Mouse (Mus musculus) CD4-positive naive resting alpha-beta T cell, adult 76 days (primary cell): ENCODE results near the gene Rnf31. TPM values are rescaled to one million over a fixed set of nuclear protein-coding genes. Genes with fewer than 3 reads are reported as not detected.

Source experiments
- total RNA-seq: library from RNA; stranded (reverse); gene quantifications from one replicate; pipeline ENCODE4 v1.2.4, GENCODE M21; 2023

Rnf31 gene
- 55.8 TPM for total RNA-seq

GRCm38 (mm10) chr14:55591331-55591891 lies at the start of gene Rnf31:
Rnf31 (plus strand) TSS chr14:55591708.

DNA sequence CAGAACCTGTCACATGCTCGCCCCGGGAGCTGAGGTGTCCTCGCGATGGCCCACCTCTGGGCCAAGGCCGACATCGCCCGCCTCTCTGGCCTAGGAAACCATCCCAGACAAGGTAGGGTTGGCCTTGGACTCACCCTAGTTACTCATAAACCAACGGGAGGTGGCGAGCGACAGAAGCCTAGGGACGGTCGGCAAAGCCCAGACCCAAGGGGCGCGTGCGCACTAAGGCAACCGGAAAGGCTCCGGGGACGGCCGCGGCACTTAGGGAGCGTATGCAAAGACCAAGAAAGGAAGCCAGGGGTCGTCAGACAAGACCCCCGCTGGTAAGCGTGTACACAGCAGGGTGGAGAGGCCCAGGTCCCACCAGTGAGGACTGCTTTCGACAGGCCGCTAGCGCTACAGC lies 31.7 kb upstream of the Rnf31 start, which contains the start of gene Dcaf11:
Gene Dcaf11, plus strand, starts transcription at position 208 of the 403 bp plus-strand sequence.

GRCm38 (mm10) chr14:55560202-55561073 lies 31.1 kb upstream of the Rnf31 start, which contains the start of gene A730061H03Rik:
A730061H03Rik (minus strand) TSS chr14:55560406.

DNA sequence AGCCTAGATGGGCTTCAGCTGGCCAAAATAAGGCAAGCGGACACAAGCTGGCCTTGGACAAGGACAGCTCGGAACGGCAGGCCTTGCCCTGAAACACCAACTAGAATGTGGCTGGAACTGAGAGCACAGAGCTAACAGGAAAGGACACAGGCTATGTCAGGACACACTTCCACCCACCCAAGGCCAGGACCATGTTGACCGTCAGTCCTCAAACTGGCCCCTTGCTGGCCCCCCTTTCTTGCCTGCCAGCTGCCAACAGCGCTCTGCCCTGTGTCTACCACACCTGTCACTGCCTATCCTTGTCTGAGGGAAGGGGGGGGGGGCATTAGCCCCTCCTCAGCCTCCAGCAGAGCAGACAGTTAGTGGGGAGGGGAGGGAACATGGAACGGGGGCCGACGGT lies 16.2 kb upstream of the Rnf31 start, which contains the start of gene Fitm1:
Gene Fitm1, plus strand, starts transcription at position 316 of the 400 bp plus-strand sequence.

GRCm38 (mm10) chr14:55577871-55578667 lies 13.4 kb upstream of the Rnf31 start, which contains the start of gene Psme1:
Psme1 (plus strand) TSS chr14:55578123.

DNA sequence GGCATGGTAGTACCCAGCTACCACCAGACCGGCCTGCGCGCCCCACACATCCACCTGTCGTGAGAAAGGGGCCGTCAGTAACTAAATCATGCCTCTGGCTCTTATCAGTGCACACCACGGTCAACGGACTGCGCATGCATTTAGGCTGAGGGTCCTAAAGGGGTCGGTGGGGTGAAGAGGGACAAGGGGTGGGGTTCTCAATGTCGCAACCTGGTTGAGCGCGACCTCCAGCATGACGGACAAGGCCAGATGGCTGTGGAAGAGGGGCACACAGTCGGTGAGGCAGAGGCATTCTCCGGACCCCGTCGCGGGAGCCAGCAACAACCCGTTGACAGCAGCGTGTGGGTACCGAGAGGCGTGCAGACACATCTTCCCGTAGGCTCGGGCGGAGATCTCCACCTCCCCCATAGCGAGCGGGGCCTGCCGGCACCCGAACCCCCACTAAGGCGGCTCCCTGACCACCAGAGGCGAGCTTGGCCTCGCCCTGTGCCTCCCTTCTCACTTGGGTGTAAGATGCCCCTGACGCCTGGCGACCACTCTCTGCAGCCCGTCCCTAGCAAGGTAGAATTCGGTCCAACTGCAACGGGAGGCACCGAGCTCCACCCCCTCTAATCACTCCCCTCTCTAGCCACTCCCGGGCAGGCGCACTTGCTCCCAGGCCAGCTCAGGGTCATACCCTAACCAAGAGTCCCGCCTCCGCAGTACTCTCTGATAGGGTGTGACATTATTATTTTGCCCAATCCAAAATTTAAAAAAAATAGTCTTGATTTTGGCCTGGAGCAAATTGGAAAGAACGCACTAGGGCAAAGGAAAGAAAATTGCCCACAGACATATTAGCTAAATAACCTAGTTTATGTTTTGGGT lies 6.6 kb upstream of the Rnf31 start, which contains the start of gene Emc9:
Gene Emc9, minus strand, starts transcription at position 601 of the 864 bp plus-strand sequence.

DNA sequence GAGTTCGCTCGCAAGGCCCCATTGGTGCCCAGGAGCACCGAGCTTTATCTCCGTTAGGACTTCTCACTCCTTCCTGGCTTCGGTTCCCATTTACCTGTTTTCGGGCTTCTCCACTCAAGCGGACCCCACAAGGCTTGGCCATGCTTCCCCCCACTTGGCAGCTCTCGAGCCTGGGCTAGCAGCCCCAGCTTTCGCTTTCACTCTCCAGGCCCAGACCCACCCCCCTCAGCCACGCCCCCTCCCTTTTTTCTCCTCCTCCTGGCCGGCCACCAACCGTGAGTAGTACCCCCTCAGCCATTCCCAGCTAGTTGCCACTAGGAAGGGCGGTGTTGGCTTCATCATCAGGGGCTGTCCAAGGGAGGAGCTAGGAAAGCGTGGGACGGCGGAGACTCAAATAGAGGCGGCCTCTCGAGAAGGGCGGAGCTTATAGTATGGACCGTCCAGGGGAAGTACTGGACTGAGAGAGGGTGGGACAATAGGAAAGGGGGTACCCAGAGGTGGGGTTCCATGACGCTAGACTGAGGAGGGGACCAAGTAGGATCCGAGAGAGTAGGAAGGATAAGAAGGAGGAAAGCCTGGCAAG lies 669 bp upstream of the Rnf31 start, which contains the start of gene Psme2:
Gene Psme2, minus strand, starts transcription at position 366 of the 583 bp plus-strand sequence.

GRCm38 (mm10) chr14:55603271-55603632 lies 11.7 kb downstream of the Rnf31 start, which contains the start of gene Irf9:
Irf9 (plus strand) TSS chr14:55603571.

GRCm38 (mm10) chr14:55617822-55618221 lies 26.3 kb downstream of the Rnf31 start, which contains the start of gene Rec8:
Rec8 (plus strand) TSS chr14:55618037.

GRCm38 (mm10) chr14:55635523-55636007 lies 44.1 kb downstream of the Rnf31 start, which contains the start of gene Ipo4:
Ipo4 (minus strand) TSS chr14:55635957.

GRCm38 (mm10) chr14:55637795-55638194 lies 46.3 kb downstream of the Rnf31 start, which contains the start of gene Gm49378:
Gm49378 (minus strand) TSS chr14:55637895.

DNA sequence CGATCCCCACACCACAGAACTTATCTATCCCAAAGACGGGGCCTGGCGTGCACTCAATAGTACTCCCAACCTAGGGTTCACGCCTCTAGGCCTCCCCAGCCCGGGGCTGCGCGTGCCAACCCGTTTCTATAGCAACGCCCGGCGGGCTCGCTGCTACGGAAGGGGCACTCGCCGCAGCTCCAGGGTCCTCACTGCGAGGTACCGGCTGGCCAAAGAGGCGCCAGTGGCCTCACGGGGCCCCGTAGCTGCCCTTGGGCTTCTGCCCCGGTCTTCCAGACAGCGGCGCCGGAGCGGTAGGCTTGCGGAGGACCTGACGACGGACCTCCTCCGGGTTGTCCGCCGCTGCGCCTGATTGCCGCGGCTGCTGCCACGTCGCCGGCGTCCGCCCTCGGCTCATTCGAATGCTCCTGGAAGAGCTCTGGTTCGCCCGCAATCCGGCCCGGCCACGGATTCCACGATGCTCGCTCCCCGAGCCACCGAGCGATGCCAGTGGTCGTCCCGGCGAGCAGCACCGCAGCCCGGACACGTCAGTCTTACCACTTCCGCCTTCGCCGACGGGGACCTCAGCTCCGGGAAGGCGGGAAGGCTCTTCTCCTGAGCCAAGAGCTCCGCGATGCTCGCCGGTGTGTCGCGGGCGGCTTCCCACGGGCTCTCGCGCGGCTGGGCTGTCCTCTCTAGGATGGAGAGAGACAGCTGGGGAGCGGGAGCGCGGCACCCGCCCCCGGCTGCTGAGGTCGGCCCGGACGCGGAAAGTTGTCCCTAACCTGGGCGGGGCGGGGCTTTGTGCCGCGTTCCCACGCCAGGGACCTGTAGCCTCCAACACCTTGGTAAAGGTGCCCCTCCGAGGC lies 51.8 kb downstream of the Rnf31 start, which contains the start of gene Tm9sf1:
Gene Tm9sf1, minus strand, starts transcription at position 747 of the 848 bp plus-strand sequence.

GRCm38 (mm10) chr14:55649884-55650283 lies 58.4 kb downstream of the Rnf31 start, which contains the start of gene Tssk4:
Tssk4 (plus strand) TSS chr14:55650184.

Other genes with a start within 250 kb of the Rnf31 start
- 19.3 TPM for gene Dhrs4, start 113.0 kb upstream of the Rnf31 start, total RNA-seq
- gene Carmil3, start 101.1 kb upstream of the Rnf31 start, total RNA-seq = 1.2 TPM
- not detected for gene Cpne6, start 81.3 kb upstream of the Rnf31 start, total RNA-seq
- gene Nrl, start 66.7 kb upstream of the Rnf31 start, total RNA-seq = not detected
- gene Pck2, start 51.4 kb upstream of the Rnf31 start, total RNA-seq = 16.6 TPM
- gene Dcaf11, start 31.7 kb upstream of the Rnf31 start, total RNA-seq = 83.2 TPM
- 5.8 TPM for gene A730061H03Rik, start 31.3 kb upstream of the Rnf31 start, total RNA-seq
- not detected for gene Fitm1, start 16.1 kb upstream of the Rnf31 start, total RNA-seq
- gene Psme1, start 13.6 kb upstream of the Rnf31 start, total RNA-seq = 254 TPM
- 10.6 TPM for gene Emc9, start 6.4 kb upstream of the Rnf31 start, total RNA-seq
- 367 TPM for gene Psme2, start 595 bp upstream of the Rnf31 start, total RNA-seq
- 97.6 TPM for gene Irf9, start 11.9 kb downstream of the Rnf31 start, total RNA-seq
- 1.8 TPM for gene Rec8, start 26.3 kb downstream of the Rnf31 start, total RNA-seq
- gene Ipo4, start 44.2 kb downstream of the Rnf31 start, total RNA-seq = 63.6 TPM
- 2.5 TPM for gene Gm49378, start 46.2 kb downstream of the Rnf31 start, total RNA-seq
- 41.9 TPM for gene Tm9sf1, start 52.1 kb downstream of the Rnf31 start, total RNA-seq
- 2.6 TPM for gene Tssk4, start 58.5 kb downstream of the Rnf31 start, total RNA-seq
- gene Mdp1, start 68.8 kb downstream of the Rnf31 start, total RNA-seq = 34.6 TPM
- 17.4 TPM for gene Gmpr2, start 80.2 kb downstream of the Rnf31 start, total RNA-seq
- gene Nedd8, start 80.4 kb downstream of the Rnf31 start, total RNA-seq = 119 TPM
- 117 TPM for gene Tinf2, start 90.1 kb downstream of the Rnf31 start, total RNA-seq
- gene Tgm1, start 122.2 kb downstream of the Rnf31 start, total RNA-seq = 2.0 TPM
- gene Rabggta, start 130.6 kb downstream of the Rnf31 start, total RNA-seq = 84.1 TPM
- gene Dhrs1, start 154.0 kb downstream of the Rnf31 start, total RNA-seq = 16.3 TPM
- 28.8 TPM for gene Nop9, start 154.0 kb downstream of the Rnf31 start, total RNA-seq
- not detected for gene Cideb, start 166.8 kb downstream of the Rnf31 start, total RNA-seq
- gene Ltb4r2, start 169.7 kb downstream of the Rnf31 start, total RNA-seq = not detected
- gene Ltb4r1, start 174.3 kb downstream of the Rnf31 start, total RNA-seq = not detected
- gene Adcy4, start 192.4 kb downstream of the Rnf31 start, total RNA-seq = not detected
- 56.5 TPM for gene Ripk3, start 197.2 kb downstream of the Rnf31 start, total RNA-seq
- gene Nfatc4, start 231.4 kb downstream of the Rnf31 start, total RNA-seq = not detected